Mouse (Mus musculus) midbrain, embryonic 16.5 days (tissue): Measurements from ENCODE around the gene Gbe1. TPM values are rescaled to one million over a fixed set of nuclear protein-coding genes. Genes with fewer than 3 reads are reported as not detected.

Source experiments
- ATAC-seq: fragments of 200-750 bp; cut with Nextera tagmentation; 2 replicates; pipeline ENCODE4 v1.8.0; 2017; ENCODE audit warnings: moderate TSS enrichment
- H3K27ac ChIP-seq: fragments of 300-500 bp; sonication (generic); 2 replicates; pipeline ENCODE4 v1.5.1; 2014; ENCODE audit warnings: mild to moderate bottlenecking, low read length, mixed read lengths
- H3K27me3 ChIP-seq: fragments of 300-500 bp; sonication (generic); 2 replicates; pipeline ENCODE4 v1.6.1; 2014; ENCODE audit warnings: low read depth, low read length, mixed read lengths; ENCODE audit not compliant: control insufficient read depth, insufficient read depth
- H3K36me3 ChIP-seq: fragments of 300-500 bp; sonication (generic); 2 replicates; pipeline ENCODE4 v1.6.1; 2014; ENCODE audit warnings: mild to moderate bottlenecking, low read length, moderate library complexity, mixed read lengths; ENCODE audit not compliant: control insufficient read depth, insufficient read depth
- H3K4me1 ChIP-seq: fragments of 300-500 bp; sonication (generic); 2 replicates; pipeline ENCODE4 v1.6.1; 2014; ENCODE audit warnings: mild to moderate bottlenecking, low read length, mixed read lengths; ENCODE audit not compliant: control insufficient read depth, insufficient read depth
- H3K4me2 ChIP-seq: fragments of 300-500 bp; sonication (generic); 2 replicates; pipeline ENCODE4 v1.6.1; 2014; ENCODE audit warnings: mild to moderate bottlenecking, low read length, mixed read lengths
- H3K4me3 ChIP-seq: fragments of 300-500 bp; sonication (generic); 2 replicates; pipeline ENCODE4 v1.5.1; 2014; ENCODE audit warnings: low read depth, mild to moderate bottlenecking, low read length, moderate library complexity, mixed read lengths
- H3K9ac ChIP-seq: fragments of 300-500 bp; sonication (generic); 2 replicates; pipeline ENCODE4 v1.6.1; 2014; ENCODE audit warnings: low read depth, low read length, mixed read lengths
- H3K9me3 ChIP-seq: fragments of 300-500 bp; sonication (generic); replicated peaks from 2 replicates; pipeline ENCODE4 v1.6.1; 2014; ENCODE audit warnings: mild to moderate bottlenecking, low read length, mixed read lengths; ENCODE audit not compliant: control insufficient read depth, poor library complexity, severe bottlenecking
- WGBS: fragments of 180-500 bp; shearing (Covaris S2); extraction: QIAGEN DNeasy Blood & Tissue Kit; methylation state at CpG from one replicate; pipeline ENCODE4 v1.1.7; 2014; 5-methylcytosine and 5-hydroxymethylcytosine counted together
- polyA plus RNA-seq: library from polyadenylated mRNA; unstranded; fragments of >200 nt; fragmentation: Nextera tagmentation; extraction: Ambion mirVana; gene quantifications from 2 replicates; pipeline ENCODE4 v1.2.1, GENCODE M21; 2015

Gbe1 gene
- polyA plus RNA-seq, 1 experiment from 2014 or later, result 17.2 TPM

GRCm38 (mm10) chr16:70568341-70569265 is 254.9 kb downstream of the Gbe1 start:
- 52% methylated on average over 23 of the region's 23 CpGs for WGBS
- no peak overlapping the region; the same call in 1 of the 2 replicates for H3K9ac ChIP-seq

GRCm38 (mm10) chr16:70585964-70586363 is 272.2 kb downstream of the Gbe1 start:
- Histone ChIP-seq H3K4me3 (no peak overlapping the region), H3K36me3 (no peaks in the 10 kb centered on the region), H3K27me3 (no peaks in the 10 kb centered on the region), H3K4me2 (no peak overlapping the region), H3K4me1 (no peaks in the 10 kb centered on the region), H3K9ac (no peak overlapping the region), H3K27ac (no peak overlapping the region), H3K9me3 (no peaks in the 10 kb centered on the region)
- ATAC-seq, result no peak
- WGBS, result no CpG with 5 or more reads among the region's 7 CpGs

More at GRCm38 (mm10) chr16:70568341-70569265, 254.9 kb downstream of the Gbe1 start:
- Histone ChIP-seq H3K27ac (no peak overlapping the region; the same call in 1 of the 2 replicates), H3K9me3 (no peaks in the 10 kb centered on the region), H3K4me1 (peaks cover 2% of the 10 kb centered on the region; the same call in 1 of the 2 replicates), H3K27me3 (no peaks in the 10 kb centered on the region), H3K36me3 (no peaks in the 10 kb centered on the region), H3K4me3 (peak overlapping the region; percentile 19), H3K4me2 (peak overlapping the region; percentile 36)
- peak; percentile 83 for ATAC-seq

DNA sequence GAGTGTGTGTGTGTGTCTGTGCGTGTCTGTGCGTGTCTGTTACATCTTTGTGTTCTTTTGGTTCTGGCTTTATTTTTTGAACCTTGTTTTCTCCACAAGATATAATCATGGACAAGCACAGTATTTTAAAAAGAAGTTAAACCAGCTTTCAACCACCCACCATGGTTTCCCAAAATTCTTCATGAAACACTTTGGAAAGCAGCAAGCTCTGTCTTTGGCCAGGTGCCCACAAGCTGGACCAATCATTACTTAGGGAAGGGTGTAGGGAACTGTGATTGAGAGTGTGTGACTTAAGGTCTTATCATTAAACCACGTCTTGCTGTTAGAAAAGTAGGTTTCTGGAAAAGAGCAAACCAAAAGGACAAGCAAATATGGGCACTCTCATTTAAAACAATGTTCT is 288.6 kb downstream of the Gbe1 start:
- Histone ChIP-seq H3K36me3 (no peaks in the 10 kb centered on the region), H3K9me3 (peaks cover 8% of the 10 kb centered on the region; the same call in 1 of the 2 replicates), H3K27me3 (no peaks in the 10 kb centered on the region), H3K4me2 (no peak overlapping the region), H3K4me1 (no peaks in the 10 kb centered on the region), H3K9ac (no peak overlapping the region), H3K27ac (no peak overlapping the region), H3K4me3 (no peak overlapping the region)
- WGBS, result 91% methylated on average over 3 of the region's 3 CpGs
- no peak for ATAC-seq

GRCm38 (mm10) chr16:70608358-70608757 is 294.6 kb downstream of the Gbe1 start:
- H3K4me2 ChIP-seq, result no peak overlapping the region
- no peaks in the 10 kb centered on the region for H3K36me3 ChIP-seq
- H3K9ac ChIP-seq, result no peak overlapping the region
- no peaks in the 10 kb centered on the region for H3K27me3 ChIP-seq
- no peak overlapping the region for H3K27ac ChIP-seq
- no peaks in the 10 kb centered on the region for H3K4me1 ChIP-seq
- H3K9me3 ChIP-seq, result no peaks in the 10 kb centered on the region
- no peak overlapping the region for H3K4me3 ChIP-seq
- ATAC-seq, result no peak
- 83% methylated on average over 2 of the region's 2 CpGs for WGBS

- Histone ChIP-seq H3K27ac (no peak overlapping the region), H3K4me3 (no peak overlapping the region), H3K9me3 (no peaks in the 10 kb centered on the region), H3K36me3 (no peaks in the 10 kb centered on the region), H3K9ac (no peak overlapping the region), H3K4me1 (no peaks in the 10 kb centered on the region), H3K4me2 (no peak overlapping the region), H3K27me3 (no peaks in the 10 kb centered on the region)
- 67% methylated on average over 1 of the region's 1 CpGs for WGBS
- no peak for ATAC-seq
These were observed 303.9 kb downstream of the Gbe1 start for GRCm38 (mm10) chr16:70617691-70618090.

- Histone ChIP-seq H3K9me3 (no peaks in the 10 kb centered on the region), H3K9ac (no peak overlapping the region), H3K4me3 (no peak overlapping the region), H3K4me1 (no peaks in the 10 kb centered on the region), H3K4me2 (no peak overlapping the region), H3K36me3 (no peaks in the 10 kb centered on the region), H3K27me3 (no peaks in the 10 kb centered on the region), H3K27ac (no peak overlapping the region)
- WGBS, result 90% methylated on average over 3 of the region's 3 CpGs
- no peak for ATAC-seq
These were observed 304.4 kb downstream of the Gbe1 start for GRCm38 (mm10) chr16:70618168-70618567.
